Mouse (Mus musculus) brown adipose tissue, adult 24 weeks (tissue): ENCODE results near the gene Ly86. TPM values are rescaled to one million over a fixed set of nuclear protein-coding genes. Genes with fewer than 3 reads are reported as not detected.

Experiments used
- H3K27ac ChIP-seq: fragments of 200-500 bp; replicated peaks from 2 replicates; pipeline ENCODE4 v1.5.1; 2012; ENCODE audit warnings: low read depth, mild to moderate bottlenecking, low read length
- H3K4me1 ChIP-seq: fragments of 200-500 bp; 2 replicates; pipeline ENCODE4 v1.6.1; 2012; ENCODE audit warnings: low read length, mixed read lengths; ENCODE audit not compliant: control insufficient read depth, insufficient read depth, insufficient read length
- H3K4me3 ChIP-seq: fragments of 200-500 bp; 2 replicates; pipeline ENCODE4 v1.5.1; 2012; ENCODE audit warnings: low read depth, mild to moderate bottlenecking, low read length, moderate library complexity; ENCODE audit not compliant: insufficient read depth
- polyA plus RNA-seq: library from polyadenylated mRNA; stranded (reverse); fragments of >200 nt; gene quantifications from 2 replicates; pipeline ENCODE4 v1.2.4, GENCODE M21; 2012; ENCODE audit not compliant: missing spikeins, insufficient read depth, insufficient read length

The Ly86 gene
- polyA plus RNA-seq, 1 experiment, result 8.7 TPM

DNA sequence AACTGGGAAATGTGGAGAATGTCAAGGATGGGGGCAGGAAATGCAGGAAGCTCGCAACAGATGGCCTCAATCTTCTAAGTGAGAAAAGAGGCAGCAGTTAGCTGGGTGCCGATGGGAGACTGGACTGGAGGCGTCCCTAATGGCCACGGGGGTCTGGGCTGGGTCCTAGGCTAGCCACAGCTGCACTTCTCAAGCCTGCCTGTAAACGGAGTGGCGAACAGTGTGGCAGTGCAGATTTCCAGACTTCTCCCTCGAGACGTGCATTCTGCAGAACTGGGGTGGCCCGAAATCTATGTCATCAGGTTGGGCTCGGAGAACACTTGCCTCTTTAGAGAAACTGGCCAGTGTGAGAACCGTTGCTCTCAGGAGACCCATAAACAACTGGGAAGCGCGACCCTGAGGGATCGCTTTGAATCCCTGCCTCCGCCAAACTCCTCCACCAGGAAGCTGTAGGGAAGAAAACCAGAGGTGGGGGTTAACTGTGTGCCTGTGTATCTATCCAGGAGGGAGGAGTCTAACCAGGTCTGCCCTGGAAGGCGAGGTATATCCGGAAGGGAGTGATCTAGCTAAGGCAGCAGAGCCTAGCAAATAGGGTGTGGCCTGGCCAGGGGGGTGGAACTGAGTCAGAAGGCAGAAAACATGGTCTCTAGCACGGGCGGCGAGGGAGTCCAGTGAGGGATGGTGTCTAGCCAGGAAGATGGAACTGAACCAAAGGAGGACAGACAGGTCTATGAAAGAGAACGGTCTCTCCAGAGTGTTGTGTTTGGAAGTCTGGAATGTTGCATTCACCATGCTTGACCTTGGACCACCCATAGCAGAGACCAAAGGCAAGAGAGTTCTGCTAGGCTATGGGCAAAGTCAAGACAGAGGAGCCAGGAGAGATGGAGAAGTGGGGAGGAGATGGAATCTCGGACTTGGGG is 107.3 kb downstream of the Ly86 start:
- Histone ChIP-seq H3K4me1 (peaks cover 18% of the 10 kb centered on the region), H3K27ac (peak overlapping the region; percentile 65), H3K4me3 (peak overlapping the region; percentile 34)

DNA sequence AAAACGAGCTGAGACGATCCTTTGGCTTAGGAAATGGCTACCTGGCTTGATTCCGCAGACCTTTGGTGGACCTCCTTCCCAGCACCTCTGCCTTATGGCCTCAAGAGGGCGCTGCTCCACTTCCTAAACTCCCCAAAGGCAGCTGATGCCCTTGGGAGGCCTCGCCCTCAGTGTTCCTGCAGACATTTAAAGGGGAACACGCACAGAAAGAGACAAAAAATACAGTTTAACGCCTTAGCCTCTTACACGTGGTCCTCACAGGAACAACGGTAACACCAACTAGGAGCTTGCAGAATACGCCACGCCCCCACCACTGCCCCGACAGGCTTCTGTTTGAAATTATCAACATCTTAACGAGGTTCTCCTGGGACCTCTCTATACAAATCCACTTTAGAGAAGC is 108.2 kb downstream of the Ly86 start:
- peak overlapping the region; percentile 65 for H3K27ac ChIP-seq
- H3K4me1 ChIP-seq, result peaks cover 20% of the 10 kb centered on the region
- H3K4me3 ChIP-seq, result no peak overlapping the region

DNA sequence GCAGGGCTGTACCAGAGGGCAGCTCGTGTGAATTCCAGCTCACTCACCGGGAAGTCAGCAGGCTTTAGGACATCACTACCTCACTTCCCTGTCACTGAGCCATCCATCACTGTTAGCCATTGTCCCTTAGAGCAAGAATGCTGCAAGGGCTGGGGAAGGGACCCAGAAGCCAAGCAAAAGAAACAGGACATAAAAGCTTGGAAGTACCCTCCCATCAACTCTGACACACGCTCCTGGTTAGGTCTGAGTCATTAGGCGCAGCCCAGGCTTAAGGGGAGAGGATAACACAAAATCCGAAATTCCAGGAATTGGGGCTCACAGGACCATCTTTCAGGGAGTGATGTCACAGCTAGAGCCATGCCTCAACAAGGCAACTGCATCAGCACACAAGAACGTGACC is 109.3 kb downstream of the Ly86 start:
- Histone ChIP-seq H3K4me1 (peaks cover 27% of the 10 kb centered on the region), H3K4me3 (no peak overlapping the region), H3K27ac (no peak overlapping the region)

DNA sequence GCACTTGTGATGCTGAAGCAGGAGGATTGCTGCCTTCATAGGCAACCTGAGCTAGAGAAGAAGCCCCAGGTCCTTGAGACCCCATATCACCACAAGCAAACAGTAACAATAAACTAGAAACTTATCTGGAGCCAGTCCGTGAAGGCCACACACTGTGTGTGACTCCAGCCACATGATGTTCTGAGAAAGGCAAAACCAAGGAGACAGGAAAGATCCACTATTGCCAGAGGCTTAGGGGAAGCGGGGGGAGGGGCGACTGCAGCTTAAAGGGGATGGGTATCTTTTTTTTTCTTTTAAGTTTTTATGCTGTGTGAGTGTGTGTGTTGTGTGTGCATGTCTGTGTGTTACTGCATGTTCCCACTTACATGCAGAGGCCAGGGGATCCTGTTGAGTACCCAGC is 110.6 kb downstream of the Ly86 start:
- no peak overlapping the region for H3K27ac ChIP-seq
- peaks cover 36% of the 10 kb centered on the region for H3K4me1 ChIP-seq
- no peak overlapping the region for H3K4me3 ChIP-seq

DNA sequence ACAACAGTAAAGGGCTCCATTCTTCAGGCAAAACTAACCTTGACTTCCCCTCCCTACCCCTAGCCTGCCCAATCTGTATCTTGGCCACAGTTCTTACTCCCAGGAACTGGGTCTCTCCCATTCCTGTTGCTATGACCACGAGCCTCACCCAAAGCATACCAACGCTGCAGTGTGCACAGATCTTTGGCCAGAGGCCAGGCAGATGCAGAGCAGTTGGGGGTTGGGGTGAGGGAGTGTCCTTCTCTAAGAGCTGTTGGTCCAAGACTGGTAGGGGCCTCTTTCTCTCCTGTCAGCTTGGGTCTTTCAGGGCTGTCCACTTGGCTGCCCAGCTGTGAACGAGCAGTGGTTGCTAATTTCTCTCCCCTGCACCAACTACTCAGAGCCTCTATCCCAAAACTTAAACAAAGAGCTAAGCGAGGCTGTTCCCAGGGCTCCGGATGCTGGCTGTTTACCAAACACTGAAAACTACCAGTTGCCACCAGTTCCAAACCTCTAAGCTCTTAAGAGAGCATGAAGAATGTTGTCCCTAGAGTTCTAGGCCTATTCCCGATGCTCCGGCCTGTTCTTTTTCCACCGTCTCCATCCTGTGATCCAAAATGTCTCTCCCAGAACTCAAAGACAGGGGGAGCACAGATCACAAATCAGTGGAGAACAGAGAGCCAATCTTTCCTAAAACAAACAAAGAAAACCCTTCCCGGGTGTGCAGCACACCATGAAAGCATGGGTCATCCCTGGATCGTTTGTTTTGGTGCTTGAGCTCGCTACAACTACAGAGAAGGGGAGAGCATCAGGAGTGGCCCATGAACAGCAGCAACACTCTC is 112.2 kb downstream of the Ly86 start:
- Histone ChIP-seq H3K4me1 (peaks cover 39% of the 10 kb centered on the region), H3K4me3 (no peak overlapping the region), H3K27ac (peak overlapping the region; percentile 23)

DNA sequence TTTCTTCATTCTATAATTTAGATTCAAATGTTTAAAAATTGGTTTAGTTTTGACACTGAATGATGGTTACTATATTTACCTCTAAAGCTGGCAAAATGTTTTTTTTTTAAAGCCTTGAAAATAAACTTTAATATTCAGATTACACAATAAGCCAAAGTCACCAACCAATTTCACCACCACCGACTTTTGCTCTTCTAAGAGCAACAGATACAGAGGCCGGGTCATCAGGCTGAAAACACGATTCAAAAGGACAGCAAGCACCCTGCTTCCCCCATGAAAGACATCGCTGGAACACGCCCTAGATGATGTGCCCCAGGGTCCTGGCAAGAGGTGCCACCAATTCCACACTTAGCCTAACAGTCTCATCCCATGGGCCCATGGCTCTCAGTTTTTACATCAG is 113.5 kb downstream of the Ly86 start:
- Histone ChIP-seq H3K4me3 (no peak overlapping the region), H3K4me1 (peaks cover 33% of the 10 kb centered on the region), H3K27ac (peak overlapping the region; percentile 89)

DNA sequence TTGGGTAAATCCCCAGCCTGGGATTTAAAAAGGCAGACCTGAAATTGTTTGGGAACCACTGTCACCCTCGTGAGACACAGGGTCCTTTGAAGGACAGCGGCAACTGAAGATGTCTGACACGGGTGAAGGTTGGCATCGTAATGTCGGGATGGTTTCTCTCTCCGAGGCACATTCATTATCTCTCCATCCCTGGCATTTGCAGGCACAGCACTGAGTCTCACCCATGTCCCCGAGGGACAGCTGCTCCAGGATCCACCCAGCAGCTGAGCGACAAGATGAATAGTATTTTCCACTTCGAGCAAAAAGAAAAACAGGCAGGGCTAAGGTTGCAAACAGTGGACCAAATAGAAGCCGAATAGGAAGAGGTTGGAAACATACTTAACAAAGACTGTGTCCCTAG is 114.0 kb downstream of the Ly86 start:
- Histone ChIP-seq H3K27ac (peak overlapping the region; percentile 89), H3K4me1 (peaks cover 33% of the 10 kb centered on the region), H3K4me3 (no peak overlapping the region)

DNA sequence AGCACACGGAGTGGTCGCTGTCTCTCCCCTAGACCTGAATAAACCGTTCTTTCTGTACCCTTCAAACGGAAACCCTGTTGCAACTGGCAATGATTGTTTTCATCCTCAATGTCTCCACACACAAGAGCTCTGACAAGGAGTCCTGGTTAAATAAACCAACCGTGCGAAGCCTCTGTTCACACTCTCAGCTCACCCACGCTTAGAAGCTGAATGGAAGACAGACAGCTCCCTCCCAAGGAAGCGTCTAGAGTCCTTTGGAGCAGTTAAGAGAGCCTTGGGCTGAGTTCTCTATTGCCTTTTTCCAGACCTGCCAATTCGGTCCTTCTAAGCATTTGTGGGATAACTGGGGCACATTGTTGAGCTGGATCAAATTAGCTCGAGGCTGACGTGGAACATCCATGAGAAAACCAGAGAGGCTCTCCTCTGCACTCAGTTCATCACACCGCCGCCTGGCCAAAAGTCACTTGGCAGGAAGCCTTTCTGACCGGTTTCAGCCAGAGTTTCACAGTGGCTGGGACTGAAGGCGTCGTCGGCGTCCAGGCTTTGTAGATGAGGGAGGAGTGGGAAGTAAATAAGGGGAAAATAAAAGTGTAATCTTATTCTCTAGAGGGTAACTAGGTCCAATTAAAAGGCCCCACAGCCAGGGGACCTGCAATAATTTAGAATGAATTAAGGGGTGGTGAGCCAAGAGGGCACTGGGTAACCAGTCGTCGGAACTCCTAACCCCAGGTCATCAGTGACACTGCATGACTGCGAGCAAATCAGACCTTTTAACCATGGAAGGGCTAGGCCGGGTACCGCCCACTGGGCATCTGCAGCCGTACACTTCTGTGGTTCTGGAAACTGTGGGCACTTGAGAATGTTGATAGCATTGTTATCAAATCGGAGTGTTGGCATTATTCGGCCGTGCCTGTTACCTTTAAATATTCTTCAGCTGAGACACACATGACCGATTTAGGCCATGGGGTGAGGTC is 115.2 kb downstream of the Ly86 start:
- peaks cover 33% of the 10 kb centered on the region for H3K4me1 ChIP-seq
- H3K27ac ChIP-seq, result peak overlapping the region; percentile 89
- no peak overlapping the region for H3K4me3 ChIP-seq

DNA sequence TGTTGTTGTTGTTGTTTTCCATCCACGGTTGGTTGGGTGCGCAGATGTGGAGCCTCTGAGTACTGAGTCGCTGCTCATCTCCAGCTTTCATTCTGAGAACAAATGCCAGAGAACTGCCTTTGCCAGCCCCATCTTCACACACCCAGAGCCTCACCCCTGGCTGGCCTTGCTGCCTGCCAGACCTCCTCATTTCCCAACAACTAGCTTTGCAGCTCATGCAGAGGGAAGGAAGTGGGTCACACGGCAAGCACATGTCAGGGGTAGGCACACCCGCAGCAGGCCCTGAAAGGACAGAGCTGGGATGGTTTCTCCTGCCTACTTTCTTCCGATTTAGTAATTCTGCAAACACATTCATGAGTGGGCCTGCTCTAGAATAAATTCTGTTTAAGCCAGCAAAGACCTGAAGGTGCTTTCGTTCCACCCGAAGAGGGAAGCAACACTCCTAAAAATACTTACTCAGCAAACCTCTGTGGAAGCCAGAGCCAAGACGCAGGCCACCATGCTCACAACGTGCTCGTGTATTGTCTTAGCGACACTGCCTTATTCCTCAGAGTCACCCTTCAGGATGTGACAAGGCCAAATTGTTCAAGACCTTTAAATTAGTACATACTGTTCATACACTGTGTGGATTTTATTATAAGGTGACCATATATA is 117.2 kb downstream of the Ly86 start:
- no peak overlapping the region for H3K4me3 ChIP-seq
- H3K4me1 ChIP-seq, result peaks cover 27% of the 10 kb centered on the region
- peak overlapping the region; percentile 55 for H3K27ac ChIP-seq

DNA sequence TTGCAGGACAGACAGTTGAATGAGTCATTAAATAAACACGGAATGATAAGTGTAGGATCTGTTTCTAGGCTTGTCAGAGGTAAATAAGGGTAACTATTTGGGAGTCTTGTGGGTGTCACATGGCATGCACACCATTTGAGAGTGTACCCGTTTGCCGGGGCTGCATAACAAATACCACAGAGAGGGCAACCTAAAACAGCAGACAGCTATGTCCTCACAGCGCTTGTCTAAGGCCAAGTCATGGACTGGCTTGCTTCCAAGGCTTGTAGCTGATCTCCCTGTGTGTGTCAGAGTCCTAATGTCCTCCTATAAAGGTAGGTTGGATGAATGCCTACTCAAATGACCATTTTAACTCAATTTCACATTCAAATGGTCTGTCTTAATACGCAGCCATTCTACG is 120.7 kb downstream of the Ly86 start:
- Histone ChIP-seq H3K4me3 (no peak overlapping the region), H3K4me1 (peaks cover 19% of the 10 kb centered on the region), H3K27ac (no peak overlapping the region)

DNA sequence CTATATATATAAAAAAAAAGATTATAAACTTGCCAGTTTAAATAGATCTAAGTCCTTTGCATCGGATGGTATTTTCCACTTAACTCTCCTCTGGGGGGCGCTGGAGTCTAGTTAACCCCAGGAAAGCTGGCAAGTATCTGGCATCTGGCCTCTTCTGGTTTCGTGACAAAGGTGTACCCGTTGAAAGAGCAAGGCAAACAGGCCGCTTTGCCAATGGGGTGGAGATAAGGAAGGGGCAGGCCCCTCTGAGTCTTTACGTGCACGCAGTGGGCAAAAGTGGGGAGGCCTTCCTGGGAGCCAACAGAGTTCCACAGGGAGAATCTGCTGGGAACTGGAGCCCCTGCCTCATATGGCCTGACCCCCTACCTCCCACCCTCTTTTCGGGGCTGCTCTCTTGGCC is 122.8 kb downstream of the Ly86 start:
- Histone ChIP-seq H3K4me3 (0 out of 2 replicates have a peak overlapping the region, but pooled peaks have one; percentile 12), H3K27ac (peak overlapping the region; percentile 51)

More for the DNA sequence above, 122.8 kb downstream of the Ly86 start:
- peaks cover 14% of the 10 kb centered on the region for H3K4me1 ChIP-seq
